Mouse (Mus musculus) small intestine, adult 2 months (tissue): Measurements from ENCODE around the gene Spi1. TPM values are rescaled to one million over a fixed set of nuclear protein-coding genes. Genes with fewer than 3 reads are reported as not detected.

Source experiments
- H3K27ac ChIP-seq: fragments of 200-500 bp; 2 replicates; pipeline ENCODE4 v1.5.1; 2012; ENCODE audit warnings: low read depth, low read length, control low read depth, inconsistent platforms; ENCODE audit not compliant: insufficient read depth
- H3K27me3 ChIP-seq: fragments of 200-500 bp; 2 replicates; pipeline ENCODE4 v1.6.1; 2012; ENCODE audit warnings: mild to moderate bottlenecking, moderate library complexity, low read length, inconsistent platforms; ENCODE audit not compliant: control insufficient read depth, insufficient read depth
- H3K36me3 ChIP-seq: fragments of 200-500 bp; 2 replicates; pipeline ENCODE4 v1.6.1; 2012; ENCODE audit warnings: mild to moderate bottlenecking, low read length, control low read depth, inconsistent platforms; ENCODE audit not compliant: control insufficient read depth, insufficient read depth
- H3K4me1 ChIP-seq: fragments of 200-500 bp; 2 replicates; pipeline ENCODE4 v1.6.1; 2012; ENCODE audit warnings: low read length, inconsistent platforms, mixed read lengths; ENCODE audit not compliant: control insufficient read depth, insufficient read depth, insufficient read length
- H3K4me3 ChIP-seq: fragments of 200-500 bp; 2 replicates; pipeline ENCODE4 v1.5.1; 2012; ENCODE audit warnings: low read depth, mild to moderate bottlenecking, control low read depth, inconsistent platforms, low read length, moderate library complexity
- CTCF ChIP-seq: fragments of 200-500 bp; IDR thresholded peaks from 2 replicates; pipeline ENCODE4 v1.5.1; 2012; ENCODE audit warnings: low read depth, mild to moderate bottlenecking, control low read depth, inconsistent platforms, low read length, moderate library complexity, mixed read lengths; ENCODE audit not compliant: insufficient replicate concordance, insufficient read length; ENCODE audit errors: extremely low read depth
- POLR2A ChIP-seq: fragments of 200-500 bp; IDR thresholded peaks from 2 replicates; pipeline ENCODE4 v1.6.1; 2012; ENCODE audit warnings: low read depth, mild to moderate bottlenecking, control low read depth, inconsistent platforms, low read length, moderate library complexity
- WGBS: fragments of 180-500 bp; shearing (Covaris S2); methylation state at CpG from one replicate; pipeline ENCODE4 v1.1.7; 2018; 5-methylcytosine and 5-hydroxymethylcytosine counted together
- polyA plus RNA-seq: library from polyadenylated mRNA; depleted of rRNA; stranded (reverse); fragments of >200 nt; gene quantifications from 2 replicates; pipeline ENCODE4 v1.2.3, GENCODE M21; 2012; rRNA removed

Spi1 gene
- polyA plus RNA-seq, 1 experiment, result 28.8 TPM

DNA sequence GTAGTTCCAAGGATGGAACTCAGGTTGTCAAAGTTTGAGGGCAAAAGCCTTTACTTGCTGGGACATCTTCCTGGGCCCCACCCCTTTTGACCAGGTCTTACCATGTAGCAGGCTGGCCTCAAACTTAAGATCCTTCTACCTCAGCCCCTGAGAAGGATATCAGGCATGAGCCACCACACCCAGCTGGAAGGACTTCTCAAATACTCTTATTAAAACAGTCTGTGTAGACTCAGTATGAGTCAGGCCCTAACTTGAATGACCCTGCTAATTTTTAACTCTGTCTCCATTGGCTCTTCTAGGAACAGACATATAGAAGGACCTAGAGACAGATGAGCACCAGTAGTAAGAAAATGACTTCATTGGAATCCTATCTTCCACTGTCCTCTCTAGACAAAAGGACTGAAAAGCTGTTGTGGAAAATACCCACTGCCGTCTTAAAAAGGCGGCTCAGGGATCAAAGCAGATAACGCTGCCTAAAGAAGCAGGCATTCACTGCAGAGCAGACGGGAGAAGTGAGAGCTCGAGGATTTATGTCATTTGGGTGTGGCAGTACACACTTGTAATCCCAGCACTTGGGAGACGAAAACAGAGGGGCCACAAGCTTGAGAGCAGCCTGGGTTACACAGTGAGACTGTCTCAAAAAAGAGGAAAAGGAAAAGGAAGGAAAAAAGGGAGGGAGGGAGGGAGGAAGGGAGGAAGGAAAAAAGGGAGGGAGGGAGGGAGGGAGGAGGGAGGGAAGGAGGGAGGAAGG lies 75.0 kb downstream of the Spi1 start:
- TF ChIP-seq CTCF (no peak), POLR2A (no peak)
- H3K27me3 ChIP-seq, result no peaks in the 10 kb centered on the region
- 66% methylated on average over 6 of the region's 6 CpGs for WGBS
- no peak overlapping the region for H3K27ac ChIP-seq
- no peak overlapping the region for H3K4me3 ChIP-seq
- peaks cover 4% of the 10 kb centered on the region; the same call in 1 of the 2 replicates for H3K4me1 ChIP-seq
- peaks cover 65% of the 10 kb centered on the region for H3K36me3 ChIP-seq

DNA sequence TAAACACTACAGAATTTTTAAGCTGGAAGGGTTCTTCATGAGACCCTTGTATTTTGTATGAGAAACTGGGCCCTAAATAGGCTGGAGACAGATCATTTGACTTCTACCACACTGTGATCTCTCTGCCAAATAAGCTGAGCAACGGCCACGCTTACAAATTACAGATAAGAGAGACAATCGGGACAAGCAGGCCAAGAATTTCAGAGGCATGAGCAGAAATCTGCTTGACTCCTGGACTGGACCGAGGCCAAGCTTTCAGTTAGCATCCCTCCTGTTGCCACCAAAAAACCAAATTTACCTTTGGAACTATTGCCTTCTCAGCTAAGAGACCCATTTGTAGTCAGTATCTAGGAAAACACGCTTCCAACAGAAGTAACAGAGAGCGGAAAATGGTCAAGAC lies 78.4 kb downstream of the Spi1 start:
- Histone ChIP-seq H3K4me3 (no peak overlapping the region), H3K27me3 (no peaks in the 10 kb centered on the region), H3K27ac (no peak overlapping the region), H3K4me1 (no peaks in the 10 kb centered on the region), H3K36me3 (peaks cover 76% of the 10 kb centered on the region)
- TF ChIP-seq CTCF (no peak), POLR2A (no peak)
- 57% methylated on average over 6 of the region's 6 CpGs for WGBS

DNA sequence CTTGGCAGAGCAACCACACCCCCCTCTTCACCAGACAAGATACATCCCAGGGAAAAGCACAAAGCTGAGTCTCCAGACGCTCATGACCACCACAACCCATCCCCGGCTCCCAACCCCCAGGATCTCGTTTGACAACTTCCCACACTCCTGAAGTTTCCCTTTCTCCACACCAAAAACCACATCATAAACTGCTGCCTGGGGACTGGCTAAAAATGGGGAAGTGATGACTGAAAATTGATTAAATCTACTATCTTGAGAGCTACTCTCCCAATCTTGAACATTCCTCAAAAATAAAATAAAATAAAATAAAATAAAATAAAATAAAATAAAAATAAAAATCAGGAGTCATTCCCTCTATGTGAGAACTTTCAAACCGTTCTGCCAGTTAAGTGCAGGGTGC lies 80.8 kb downstream of the Spi1 start:
- H3K4me1 ChIP-seq, result no peaks in the 10 kb centered on the region
- no peaks in the 10 kb centered on the region for H3K27me3 ChIP-seq
- H3K27ac ChIP-seq, result no peak overlapping the region
- 85% methylated on average over 4 of the region's 4 CpGs for WGBS
- no peak overlapping the region for H3K4me3 ChIP-seq
- H3K36me3 ChIP-seq, result peaks cover 72% of the 10 kb centered on the region
- TF ChIP-seq POLR2A, result no peak
- no peak for TF ChIP-seq CTCF

DNA sequence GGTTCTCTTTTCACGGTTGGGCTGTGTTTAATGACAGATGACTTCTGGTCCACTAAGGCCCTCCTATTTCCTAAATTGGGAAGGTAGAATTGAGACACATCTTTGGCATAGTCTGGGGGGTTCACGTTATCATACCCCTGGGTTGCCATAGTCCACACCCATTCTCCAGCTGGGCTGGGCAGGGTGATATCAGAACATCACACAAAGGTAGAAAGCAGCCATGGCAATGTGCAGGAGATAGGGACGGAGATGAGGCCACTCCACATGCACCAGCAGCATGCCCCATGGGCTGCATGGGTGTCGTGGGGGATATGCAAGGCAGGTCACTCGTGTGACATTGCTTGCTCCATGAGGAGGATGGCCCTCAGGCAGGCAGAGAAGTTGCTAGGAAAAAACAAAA lies 81.3 kb downstream of the Spi1 start:
- 87% methylated on average over 5 of the region's 5 CpGs for WGBS
- Histone ChIP-seq H3K36me3 (peaks cover 69% of the 10 kb centered on the region), H3K27me3 (no peaks in the 10 kb centered on the region), H3K4me1 (no peaks in the 10 kb centered on the region), H3K4me3 (no peak overlapping the region), H3K27ac (no peak overlapping the region)
- TF ChIP-seq POLR2A (no peak), CTCF (no peak)

DNA sequence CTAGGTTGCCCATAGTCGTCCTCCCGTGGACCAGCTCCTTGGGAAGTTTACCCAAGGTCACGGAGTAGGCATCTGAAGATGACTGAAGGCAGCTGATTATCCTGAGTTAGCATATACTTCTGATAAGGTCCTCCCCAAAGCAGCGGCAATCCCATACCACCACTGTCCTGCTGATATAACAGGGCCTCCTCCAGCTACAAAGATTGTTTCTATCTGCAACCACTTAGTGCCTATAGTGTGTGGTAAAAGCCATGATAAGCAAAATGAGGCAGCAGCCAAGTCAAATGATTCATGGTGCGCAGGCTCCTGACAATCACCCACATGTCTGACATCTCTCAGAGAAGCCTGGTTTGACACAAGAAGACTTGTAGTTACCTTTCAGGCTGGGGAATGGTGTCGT lies 82.8 kb downstream of the Spi1 start:
- Histone ChIP-seq H3K36me3 (peaks cover 71% of the 10 kb centered on the region), H3K27me3 (no peaks in the 10 kb centered on the region), H3K4me3 (no peak overlapping the region), H3K4me1 (no peaks in the 10 kb centered on the region), H3K27ac (no peak overlapping the region)
- WGBS, result 83% methylated on average over 6 of the region's 6 CpGs
- TF ChIP-seq POLR2A, result no peak
- no peak for TF ChIP-seq CTCF

Other genes with a start within 250 kb of the Spi1 start
- 45.2 and 85.5 TPM in 2 replicates for gene Mtch2, start 235.2 kb upstream of the Spi1 start, polyA plus RNA-seq
- gene C1qtnf4, start 196.5 kb upstream of the Spi1 start, polyA plus RNA-seq, result 3.5 and 4.0 TPM in 2 replicates
- 5.9 and 9.6 TPM in 2 replicates for gene Kbtbd4, start 177.7 kb upstream of the Spi1 start, polyA plus RNA-seq
- gene Ndufs3, start 177.6 kb upstream of the Spi1 start, polyA plus RNA-seq, result 65.7 and 119 TPM in 2 replicates
- 16.8 and 25.0 TPM in 2 replicates for gene Celf1, start 142.0 kb upstream of the Spi1 start, polyA plus RNA-seq
- 0.32 and 0.51 TPM in 2 replicates for gene Rapsn, start 46.8 kb upstream of the Spi1 start, polyA plus RNA-seq
- gene Psmc3, start 28.4 kb upstream of the Spi1 start, polyA plus RNA-seq, result 41.9 and 79.4 TPM in 2 replicates
- gene Slc39a13, start 12.0 kb upstream of the Spi1 start, polyA plus RNA-seq, result 16.9 and 17.8 TPM in 2 replicates
- gene Mybpc3, start 35.8 kb downstream of the Spi1 start, polyA plus RNA-seq, result 0.04 and 0.05 TPM in 2 replicates
- gene Madd, start 101.4 kb downstream of the Spi1 start, polyA plus RNA-seq, result 6.8 and 12.2 TPM in 2 replicates
- gene Nr1h3, start 120.4 kb downstream of the Spi1 start, polyA plus RNA-seq, result 39.6 and 126 TPM in 2 replicates
- gene Acp2, start 120.5 kb downstream of the Spi1 start, polyA plus RNA-seq, result 12.5 and 24.7 TPM in 2 replicates
- 2.1 and 3.3 TPM in 2 replicates for gene Ddb2, start 154.6 kb downstream of the Spi1 start, polyA plus RNA-seq
- 3.4 and 6.6 TPM in 2 replicates for gene Pacsin3, start 173.6 kb downstream of the Spi1 start, polyA plus RNA-seq
- gene Arfgap2, start 182.6 kb downstream of the Spi1 start, polyA plus RNA-seq, result 17.6 and 34.6 TPM in 2 replicates